Mouse (Mus musculus): Measurements from ENCODE around the gene Slc35e1. TPM values are rescaled to one million over a fixed set of nuclear protein-coding genes. Genes with fewer than 3 reads are reported as not detected.

The Slc35e1 gene
- total and polyA plus RNA-seq, 2 experiments from 2014 or later, result 12.0 to 69.4 TPM

DNA sequence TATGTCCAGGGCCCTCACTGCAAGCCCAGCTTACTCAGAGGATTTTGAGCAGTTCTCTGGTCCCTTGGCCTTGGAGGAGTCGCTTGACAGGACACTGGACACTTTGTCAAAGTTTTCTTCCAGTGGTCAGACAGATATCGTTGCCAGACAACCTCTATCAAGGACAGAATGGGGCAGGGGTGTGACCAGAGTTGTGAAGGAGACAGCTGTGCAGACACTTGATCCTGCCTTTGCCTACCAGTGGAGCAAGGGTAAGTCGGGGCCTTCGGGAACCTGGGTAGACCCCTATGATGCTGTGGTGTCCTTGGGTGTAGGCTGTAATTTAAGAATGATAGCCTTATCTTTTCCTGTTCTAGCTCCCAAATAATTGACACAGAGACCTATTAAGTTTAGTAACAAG lies 37.1 kb downstream of the Slc35e1 start:
- no peak for TF ChIP-seq CTCF (IDR thresholded peaks at IDR 0.05)
- no peaks in the 10 kb centered on the region for H3K4me1 ChIP-seq (ENCODE audit: insufficient read depth, low read length)
- no peaks in the 10 kb centered on the region for H3K27me3 ChIP-seq (ENCODE audit: insufficient read depth, low read length)
- 88% methylated on average over 4 of the region's 4 CpGs for WGBS
- no peak for ATAC-seq (ENCODE audit: low FRiP score)
- DNase-seq (ENCODE audit: low spot score), result no peak
- peaks cover 55% of the 10 kb centered on the region for H3K36me3 ChIP-seq (ENCODE audit: insufficient read depth, low read length)
- H3K4me2 ChIP-seq (ENCODE audit: low read depth, low read length, poor library complexity, severe bottlenecking), result no peak overlapping the region
- H3K9ac ChIP-seq (replicated peaks; ENCODE audit: low read length, poor library complexity, severe bottlenecking), result no peak overlapping the region
- no peak overlapping the region for H3K4me3 ChIP-seq (ENCODE audit: low read depth, low read length)
- H3K27ac ChIP-seq (ENCODE audit: low read depth, low read length), result no peak overlapping the region
- H3K9me3 ChIP-seq (ENCODE audit: low read length), result no peaks in the 10 kb centered on the region

- Histone ChIP-seq H3K4me2 (ENCODE audit: low read depth, low read length, poor library complexity, severe bottlenecking) (no peak overlapping the region), H3K27ac (ENCODE audit: low read depth, low read length) (no peak overlapping the region), H3K36me3 (ENCODE audit: insufficient read depth, low read length) (peaks cover 58% of the 10 kb centered on the region), H3K9ac (replicated peaks; ENCODE audit: low read length, poor library complexity, severe bottlenecking) (no peak overlapping the region), H3K27me3 (ENCODE audit: insufficient read depth, low read length) (no peaks in the 10 kb centered on the region), H3K9me3 (ENCODE audit: low read length) (no peaks in the 10 kb centered on the region), H3K4me1 (ENCODE audit: insufficient read depth, low read length) (no peaks in the 10 kb centered on the region), H3K4me3 (ENCODE audit: low read depth, low read length) (no peak overlapping the region)
- 98% methylated on average over 2 of the region's 2 CpGs for WGBS
- peak; percentile 11; the same call in 1 of the 2 replicates for TF ChIP-seq CTCF (IDR thresholded peaks at IDR 0.05)
- DNase-seq (ENCODE audit: low spot score), result no peak
- no peak for ATAC-seq (ENCODE audit: low FRiP score)
Observed at GRCm38 (mm10) chr8:72453904-72454303, 38.5 kb downstream of the Slc35e1 start.

DNA sequence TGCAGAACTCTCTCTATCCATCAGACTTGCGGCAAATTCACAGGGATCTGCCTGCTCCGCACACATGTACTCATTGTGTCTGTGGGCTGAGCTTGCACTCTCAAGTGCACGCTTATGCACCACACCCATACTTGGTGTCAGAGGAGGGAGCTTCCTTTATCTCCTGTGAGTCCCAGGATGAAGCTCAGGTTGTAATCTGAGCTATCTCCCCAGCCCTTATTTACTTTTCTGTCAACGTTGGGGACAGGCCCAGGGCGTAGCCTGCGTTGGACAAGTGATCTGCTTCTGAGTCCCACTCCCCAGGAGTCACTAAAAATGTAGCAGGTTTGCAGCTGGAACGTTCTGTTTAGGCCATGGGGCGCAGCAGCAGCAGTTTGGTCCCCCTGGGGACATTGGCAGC lies 40.9 kb downstream of the Slc35e1 start:
- WGBS, result 94% methylated on average over 8 of the region's 8 CpGs
- no peaks in the 10 kb centered on the region for H3K27me3 ChIP-seq (ENCODE audit: insufficient read depth, low read length)

DNA sequence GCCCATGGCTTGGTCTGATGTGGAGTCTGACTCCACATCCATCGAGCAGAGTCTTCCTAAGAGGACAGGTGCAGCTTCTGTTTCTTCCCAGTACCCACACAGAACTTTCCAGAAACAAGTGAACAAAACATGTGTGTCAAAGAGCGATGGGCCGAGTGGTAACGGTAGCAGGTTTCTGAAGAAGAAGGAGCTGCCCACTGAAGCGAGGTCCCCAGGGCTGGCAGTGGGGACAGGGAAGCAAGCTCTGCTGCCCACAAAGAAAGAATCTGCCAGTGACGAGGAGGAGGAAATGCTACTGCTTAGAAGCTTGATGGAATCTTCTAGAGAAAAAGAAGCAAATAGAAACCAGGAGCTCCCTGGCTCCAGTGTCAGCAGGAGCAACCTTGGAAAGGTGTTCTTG lies 47.3 kb downstream of the Slc35e1 start:
- Histone ChIP-seq H3K27ac (ENCODE audit: low read depth, low read length) (no peak overlapping the region), H3K27me3 (ENCODE audit: insufficient read depth, low read length) (no peaks in the 10 kb centered on the region), H3K9me3 (ENCODE audit: low read length) (no peaks in the 10 kb centered on the region), H3K4me3 (ENCODE audit: low read depth, low read length) (no peak overlapping the region), H3K4me1 (ENCODE audit: insufficient read depth, low read length) (peaks cover 3% of the 10 kb centered on the region), H3K4me2 (ENCODE audit: low read depth, low read length, poor library complexity, severe bottlenecking) (no peak overlapping the region), H3K36me3 (ENCODE audit: insufficient read depth, low read length) (peaks cover 11% of the 10 kb centered on the region), H3K9ac (replicated peaks; ENCODE audit: low read length, poor library complexity, severe bottlenecking) (no peak overlapping the region)
- WGBS, result 92% methylated on average over 6 of the region's 6 CpGs
- no peak for TF ChIP-seq CTCF (IDR thresholded peaks at IDR 0.05)
- DNase-seq (ENCODE audit: low spot score), result no peak
- no peak for ATAC-seq (ENCODE audit: low FRiP score)

More for the DNA sequence above, 40.9 kb downstream of the Slc35e1 start:
- Histone ChIP-seq H3K4me2 (ENCODE audit: low read depth, low read length, poor library complexity, severe bottlenecking) (no peak overlapping the region), H3K9me3 (ENCODE audit: low read length) (no peaks in the 10 kb centered on the region), H3K9ac (replicated peaks; ENCODE audit: low read length, poor library complexity, severe bottlenecking) (no peak overlapping the region), H3K4me1 (ENCODE audit: insufficient read depth, low read length) (no peaks in the 10 kb centered on the region), H3K4me3 (ENCODE audit: low read depth, low read length) (no peak overlapping the region), H3K36me3 (ENCODE audit: insufficient read depth, low read length) (peaks cover 49% of the 10 kb centered on the region), H3K27ac (ENCODE audit: low read depth, low read length) (no peak overlapping the region)
- ATAC-seq (ENCODE audit: low FRiP score) (no peak), DNase-seq (ENCODE audit: low spot score) (no peak)
- TF ChIP-seq CTCF (IDR thresholded peaks at IDR 0.05), result no peak

GRCm38 (mm10) chr8:72443994-72444350 lies 48.4 kb downstream of the Slc35e1 start:
- H3K4me2 ChIP-seq (ENCODE audit: low read depth, low read length, poor library complexity, severe bottlenecking), result peak overlapping the region; percentile 47
- WGBS, result 36% methylated on average over 6 of the region's 6 CpGs
- peaks cover 3% of the 10 kb centered on the region for H3K4me1 ChIP-seq (ENCODE audit: insufficient read depth, low read length)
- H3K27me3 ChIP-seq (ENCODE audit: insufficient read depth, low read length), result no peaks in the 10 kb centered on the region
- DNase-seq (ENCODE audit: low spot score) (no peak), ATAC-seq (ENCODE audit: low FRiP score) (peak; percentile 62)
- H3K9ac ChIP-seq (replicated peaks; ENCODE audit: low read length, poor library complexity, severe bottlenecking), result peak overlapping the region; percentile 67
- H3K36me3 ChIP-seq (ENCODE audit: insufficient read depth, low read length), result peaks cover 4% of the 10 kb centered on the region; the same call in 1 of the 2 replicates
- peak overlapping the region; percentile 38 for H3K4me3 ChIP-seq (ENCODE audit: low read depth, low read length)
- H3K9me3 ChIP-seq (ENCODE audit: low read length), result no peaks in the 10 kb centered on the region
- peak overlapping the region; percentile 52 for H3K27ac ChIP-seq (ENCODE audit: low read depth, low read length)
- TF ChIP-seq CTCF (IDR thresholded peaks at IDR 0.05), result no peak

DNA sequence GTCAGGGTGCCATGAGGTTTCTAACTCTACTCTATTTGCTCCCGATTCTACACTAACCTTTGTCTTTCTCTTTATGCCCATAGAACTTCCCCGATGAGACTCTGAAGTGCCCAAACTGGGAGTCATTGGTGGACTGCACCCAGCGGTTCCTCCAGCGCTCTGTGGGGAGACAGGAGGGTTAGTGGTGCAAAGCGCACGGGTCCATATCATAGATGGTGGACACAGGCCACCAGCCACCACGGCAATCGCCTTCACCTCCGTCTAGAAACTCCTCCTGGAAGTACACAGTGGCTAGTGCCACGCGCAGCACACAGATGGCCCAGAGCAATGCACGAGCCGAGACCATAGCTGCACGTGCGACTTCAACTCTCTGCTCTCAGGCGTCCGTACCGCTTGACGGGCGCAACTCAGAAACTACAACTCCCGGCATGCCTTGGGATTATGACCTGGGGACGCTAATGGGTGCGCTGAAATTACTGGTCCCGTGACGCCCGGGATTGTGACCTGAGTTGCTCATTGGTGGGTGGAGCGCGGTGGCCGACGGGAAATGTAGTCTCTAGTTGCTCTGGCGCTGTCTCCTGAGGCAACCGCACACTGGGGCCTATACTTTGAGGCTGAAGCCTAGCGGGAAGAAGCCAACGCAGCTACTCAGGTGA lies 48.9 kb downstream of the Slc35e1 start, which contains the start of the genes Calr3 and 1700030K09Rik:
TSS of gene Calr3 (minus strand) at position 533 of the 656 bp plus-strand sequence.
TSS of gene 1700030K09Rik (plus strand) at position 543 of the 656 bp plus-strand sequence.
- ATAC-seq (ENCODE audit: low FRiP score) (peak; percentile 98), DNase-seq (ENCODE audit: low spot score) (peak; percentile 99)
- Histone ChIP-seq H3K4me2 (ENCODE audit: low read depth, low read length, poor library complexity, severe bottlenecking) (peak within 1 kb of the TSS; percentile 63), H3K27ac (ENCODE audit: low read depth, low read length) (peak within 1 kb of the TSS; percentile 52), H3K36me3 (ENCODE audit: insufficient read depth, low read length) (0 out of 2 replicates have a peak, but pooled peaks cover 4% of the 10 kb centered on the region), H3K4me1 (ENCODE audit: insufficient read depth, low read length) (peaks cover 3% of the 10 kb centered on the region), H3K4me3 (ENCODE audit: low read depth, low read length) (peak within 1 kb of the TSS; percentile 38), H3K9ac (replicated peaks; ENCODE audit: low read length, poor library complexity, severe bottlenecking) (peak within 1 kb of the TSS; percentile 67), H3K9me3 (ENCODE audit: low read length) (no peaks in the 10 kb centered on the region), H3K27me3 (ENCODE audit: insufficient read depth, low read length) (no peaks in the 10 kb centered on the region)
- no peak for TF ChIP-seq CTCF (IDR thresholded peaks at IDR 0.05)
- WGBS, result 8% methylated on average over 34 of the region's 34 CpGs

Measured in midbrain, postnatal 0 days (tissue).